Mouse (Mus musculus) CD4-positive, CD25-positive, alpha-beta regulatory T cell, adult 2 months (primary cell): Measurements from ENCODE around the gene Stag1.
"Not testable (repeated sequence)": the region's sequence is repeated elsewhere in the genome, so short reads cannot be mapped to it uniquely, and the experiment has no call there.

Experiments used
- DNase-seq: peaks from one replicate; pipeline ENCODE4 v3.0.0-alpha.2; 2012; ENCODE audit warnings: low read depth, low spot score

Stag1 gene

GRCm38 (mm10) chr9:100685769-100686487, 88.3 kb downstream of the Stag1 start:
- peak; percentile 66 for DNase-seq

GRCm38 (mm10) chr9:100689765-100690316, 92.2 kb downstream of the Stag1 start:
- peak; percentile 21 for DNase-seq

- DNase-seq, result no peak
Observed at GRCm38 (mm10) chr9:100692239-100692638, 94.6 kb downstream of the Stag1 start.

- DNase-seq, result no peak
Observed at GRCm38 (mm10) chr9:100696537-100696936, 98.9 kb downstream of the Stag1 start.

- DNase-seq, result no peak
Observed at GRCm38 (mm10) chr9:100707644-100708043, 110.0 kb downstream of the Stag1 start.

- DNase-seq, result no peak
Observed at GRCm38 (mm10) chr9:100711665-100712064, 114.1 kb downstream of the Stag1 start.

GRCm38 (mm10) chr9:100724832-100725231, 127.2 kb downstream of the Stag1 start:
- DNase-seq, result not testable (repeated sequence)

GRCm38 (mm10) chr9:100731839-100732238, 134.2 kb downstream of the Stag1 start:
- no peak for DNase-seq

- DNase-seq, result no peak
Observed at GRCm38 (mm10) chr9:100733907-100734440, 136.4 kb downstream of the Stag1 start.

- no peak for DNase-seq
Observed at GRCm38 (mm10) chr9:100735993-100736645, 138.5 kb downstream of the Stag1 start.

- DNase-seq, result no peak
Observed at GRCm38 (mm10) chr9:100736646-100737031, 139.0 kb downstream of the Stag1 start.

- not testable (repeated sequence) for DNase-seq
Observed at GRCm38 (mm10) chr9:100777238-100777637, 179.6 kb downstream of the Stag1 start.

- DNase-seq, result no peak
Observed at GRCm38 (mm10) chr9:100865984-100866383, 268.4 kb downstream of the Stag1 start.

GRCm38 (mm10) chr9:100869635-100870034, 272.0 kb downstream of the Stag1 start:
- no peak for DNase-seq

- no peak for DNase-seq
Observed at GRCm38 (mm10) chr9:100896111-100896510, 298.5 kb downstream of the Stag1 start.

- peak; percentile 11 for DNase-seq
Observed at GRCm38 (mm10) chr9:100898042-100898441, 300.4 kb downstream of the Stag1 start.

- peak; percentile 61 for DNase-seq
Observed at GRCm38 (mm10) chr9:100910352-100910751, 312.8 kb downstream of the Stag1 start.

GRCm38 (mm10) chr9:100917111-100917510, 319.5 kb downstream of the Stag1 start:
- DNase-seq, result peak; percentile 81

GRCm38 (mm10) chr9:100926629-100927028, 329.0 kb downstream of the Stag1 start:
- no peak for DNase-seq

GRCm38 (mm10) chr9:100942042-100942441, 344.4 kb downstream of the Stag1 start:
- DNase-seq, result no peak

GRCm38 (mm10) chr9:100944677-100945365, 347.2 kb downstream of the Stag1 start:
- no peak for DNase-seq

- DNase-seq, result no peak
Observed at GRCm38 (mm10) chr9:100951481-100951880, 353.9 kb downstream of the Stag1 start.
